Mouse (Mus musculus) embryo, embryonic 11.5 days (tissue): ENCODE data around the gene Tmem107.
A peak's percentile ranks its signal among the peaks of the same experiment; 100 is the strongest.

ENCODE experiments used
- DNase-seq: peaks from one replicate; pipeline ENCODE4 v3.0.0-alpha.2; 2012; ENCODE audit warnings: low read depth, low spot score

Tmem107 gene

DNA sequence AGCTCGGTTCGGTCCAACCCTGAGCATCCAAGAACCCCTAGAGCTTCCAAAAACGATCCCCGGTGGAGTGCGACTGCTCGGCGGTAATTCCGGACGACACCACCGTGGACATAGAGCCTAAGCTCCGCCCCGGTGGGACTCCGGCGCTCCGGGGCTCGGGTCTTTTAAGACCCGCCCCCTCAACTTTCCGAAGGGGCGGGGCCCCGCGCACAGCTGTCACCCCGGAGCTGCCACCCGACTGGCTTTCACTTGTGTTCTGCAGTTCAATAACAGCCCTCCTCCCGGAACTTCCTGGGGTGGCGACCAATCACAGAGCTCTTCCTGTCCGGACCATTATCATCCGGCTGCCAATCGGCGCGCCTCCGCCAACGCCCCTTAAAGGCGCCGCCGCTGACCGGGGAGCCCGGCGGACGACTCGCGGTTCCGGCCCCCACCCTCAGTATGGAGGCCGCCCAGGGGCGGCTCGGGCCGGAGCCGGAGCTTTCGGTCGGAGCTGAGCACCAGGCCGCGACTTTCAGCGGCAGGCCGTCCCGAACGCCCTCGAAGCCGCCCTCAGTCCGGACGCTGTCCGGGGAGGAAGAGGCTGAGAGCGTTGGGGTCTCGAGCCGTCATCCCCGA, 11.1 kb upstream of the Tmem107 start, which contains the start of gene Borcs6:
TSS of gene Borcs6 (plus strand) at position 361 of the 618 bp plus-strand sequence.
- DNase-seq, result peak; percentile 90

DNA sequence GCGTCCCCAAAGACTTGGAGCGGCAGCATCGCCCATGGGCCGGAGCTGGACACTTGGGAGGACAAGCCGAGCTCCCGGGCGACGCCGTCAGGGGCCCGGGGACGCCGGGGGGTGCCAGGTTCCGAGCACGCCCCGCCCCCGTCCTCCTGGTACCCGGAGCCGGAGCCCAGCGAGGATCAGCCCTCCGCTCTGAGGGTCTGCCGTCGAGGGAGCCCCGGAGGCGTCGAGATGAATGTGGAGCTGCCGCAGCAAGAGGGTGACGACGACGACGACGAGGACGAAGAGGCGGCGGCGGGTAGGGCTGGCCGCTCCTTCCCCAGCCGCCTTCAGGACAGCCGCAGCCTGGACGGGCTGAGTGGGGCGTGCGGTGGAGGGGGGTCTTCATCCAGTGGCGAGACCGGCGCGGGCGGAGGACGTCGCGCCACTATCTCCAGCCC, 10.6 kb upstream of the Tmem107 start:
- DNase-seq, result no peak

DNA sequence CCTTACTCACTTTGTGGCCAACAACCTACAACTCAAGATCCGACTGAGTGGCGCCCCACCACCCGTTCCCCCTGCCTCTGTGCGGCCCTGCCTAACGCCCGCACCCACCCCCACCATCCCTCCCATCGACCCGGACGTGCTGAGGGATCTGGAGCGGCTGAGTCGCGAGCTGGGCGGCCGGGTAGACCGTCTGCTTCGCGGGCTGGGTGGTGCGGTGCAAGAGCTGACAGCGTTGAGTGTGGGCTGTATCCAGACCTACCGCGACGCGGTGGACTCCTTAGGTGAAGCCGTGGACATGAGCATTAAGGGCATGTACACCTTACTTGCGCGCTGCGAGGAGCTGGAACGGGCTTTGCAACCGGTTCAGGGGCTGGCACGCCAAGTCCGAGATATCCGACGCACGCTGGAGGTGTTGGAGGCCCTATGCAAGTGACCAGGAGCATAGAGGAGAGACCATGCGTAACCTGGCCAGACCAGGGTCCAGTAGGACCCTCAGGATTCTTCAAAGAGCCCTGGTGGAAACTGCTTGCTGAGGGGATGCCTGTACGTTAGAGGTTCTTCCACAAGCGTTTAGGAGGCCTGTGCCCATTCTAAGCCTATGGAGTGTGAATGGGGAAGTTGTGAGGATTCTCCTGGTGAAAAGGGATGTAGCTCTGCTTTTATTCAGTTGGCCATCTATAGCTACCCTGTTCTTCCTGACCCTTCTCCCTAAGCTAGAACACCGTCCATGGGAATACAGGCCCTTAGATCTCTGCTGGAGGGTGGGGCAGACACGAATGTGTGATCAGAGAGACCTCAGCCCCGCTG, 10.0 kb upstream of the Tmem107 start:
- no peak for DNase-seq

GRCm38 (mm10) chr11:69061255-69061912, 9.2 kb upstream of the Tmem107 start:
- no peak for DNase-seq

- DNase-seq, result no peak
Measured at GRCm38 (mm10) chr11:69062194-69062760, 8.3 kb upstream of the Tmem107 start.

GRCm38 (mm10) chr11:69062761-69063224, 7.8 kb upstream of the Tmem107 start:
- peak; percentile 88 for DNase-seq

DNA sequence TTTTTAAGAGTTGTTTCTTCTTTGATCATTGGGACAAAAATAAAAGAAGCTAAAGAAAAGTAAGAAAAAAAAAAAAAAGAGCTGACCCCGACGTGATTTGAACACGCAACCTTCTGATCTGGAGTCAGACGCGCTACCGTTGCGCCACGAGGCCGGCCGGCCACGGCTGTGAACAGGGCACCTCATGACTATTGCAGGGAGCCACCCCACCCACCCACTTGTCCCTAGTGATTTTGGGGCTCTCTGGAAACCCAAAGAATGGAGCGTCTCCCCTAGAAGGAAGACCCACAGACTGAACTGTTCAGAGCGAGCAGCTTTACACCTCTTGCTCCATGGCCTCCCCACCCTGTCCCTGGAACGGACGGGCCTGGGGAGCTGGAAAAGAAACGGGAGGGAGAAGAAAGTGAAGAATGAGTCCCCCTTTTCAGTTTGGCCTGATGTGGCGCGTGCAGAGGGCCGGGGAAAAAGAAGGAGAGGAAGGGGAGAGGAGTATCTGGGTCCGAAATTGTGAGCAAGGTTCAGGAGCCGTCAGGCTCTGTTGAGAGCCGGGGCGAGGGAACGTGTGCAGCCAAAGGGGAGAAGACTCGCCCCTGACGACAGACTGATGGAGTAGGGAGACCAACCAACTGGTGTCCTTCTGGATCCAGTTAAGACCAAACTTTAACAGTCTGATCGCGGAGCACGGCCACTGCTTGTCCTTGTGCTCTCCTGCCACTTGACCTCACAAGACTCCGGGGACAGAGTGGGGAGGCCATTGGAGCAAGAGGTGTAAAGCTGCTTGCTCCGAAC, 7.0 kb upstream of the Tmem107 start:
- peak; percentile 74 for DNase-seq

DNA sequence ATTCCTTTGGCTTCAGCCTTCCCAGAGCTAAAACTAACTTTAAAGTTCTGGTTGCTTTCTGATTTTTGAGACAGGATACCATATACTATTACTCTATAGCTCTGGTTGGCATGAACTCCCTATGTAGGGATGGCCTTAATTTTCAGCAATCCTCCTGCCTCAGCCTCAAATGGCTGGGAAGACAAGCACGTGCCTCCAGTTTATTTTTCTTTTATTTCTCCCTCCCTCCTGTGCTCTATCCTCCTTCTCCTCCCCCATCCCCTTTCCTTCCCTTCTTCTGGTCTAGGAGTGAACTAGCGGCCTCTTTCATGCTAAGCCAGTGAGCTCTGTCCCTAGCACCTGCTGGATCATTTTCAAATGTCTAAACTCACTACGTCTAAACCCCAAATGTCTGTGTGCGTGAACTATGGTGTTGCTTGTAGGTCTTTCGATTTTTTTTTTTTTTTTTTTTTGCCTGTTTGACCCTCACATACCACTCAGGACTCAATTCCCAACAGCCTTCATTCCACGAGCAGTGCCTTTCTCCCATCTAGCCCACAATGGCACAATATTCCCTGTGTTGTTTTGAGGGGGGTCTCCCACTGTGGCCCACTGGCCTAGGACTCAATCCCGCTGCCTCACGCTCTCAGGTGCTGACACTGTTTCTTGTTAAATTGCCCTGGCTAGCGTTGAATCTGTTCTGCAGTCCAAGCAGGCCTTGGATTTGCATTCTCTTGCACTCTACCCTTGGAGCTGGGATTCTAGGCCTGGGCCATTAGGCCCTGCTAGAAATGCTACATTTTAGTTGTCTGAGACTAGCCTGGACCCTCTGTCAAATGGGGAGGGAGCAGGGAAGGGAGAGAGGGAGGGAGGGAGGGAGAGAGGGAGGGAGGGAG, 6.1 kb upstream of the Tmem107 start:
- DNase-seq, result no peak

GRCm38 (mm10) chr11:69065394-69065925, 5.1 kb upstream of the Tmem107 start:
- no peak for DNase-seq

- DNase-seq, result no peak
Measured at GRCm38 (mm10) chr11:69066163-69066861, 4.3 kb upstream of the Tmem107 start.

DNA sequence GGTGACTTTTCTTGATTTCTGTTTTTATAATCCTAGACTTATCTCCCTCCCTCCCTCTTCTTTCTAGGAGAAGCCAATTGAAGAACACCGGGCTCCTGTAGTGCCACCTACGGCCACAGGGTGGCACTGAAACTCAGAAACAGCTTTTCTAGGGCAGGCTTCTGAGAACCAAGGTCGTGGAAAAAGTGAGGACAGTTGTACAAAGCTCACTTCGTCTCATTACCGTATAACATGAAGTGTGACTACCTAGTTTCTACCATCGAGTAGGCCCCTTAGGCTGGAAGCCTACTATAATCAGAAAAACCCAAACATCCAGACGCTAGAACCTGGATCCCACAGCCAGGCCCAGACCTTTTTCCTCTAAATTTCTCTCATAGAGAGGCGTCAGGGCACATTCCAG, 3.6 kb upstream of the Tmem107 start:
- peak; percentile 84 for DNase-seq

GRCm38 (mm10) chr11:69067601-69068000, 3.0 kb upstream of the Tmem107 start:
- no peak for DNase-seq

DNA sequence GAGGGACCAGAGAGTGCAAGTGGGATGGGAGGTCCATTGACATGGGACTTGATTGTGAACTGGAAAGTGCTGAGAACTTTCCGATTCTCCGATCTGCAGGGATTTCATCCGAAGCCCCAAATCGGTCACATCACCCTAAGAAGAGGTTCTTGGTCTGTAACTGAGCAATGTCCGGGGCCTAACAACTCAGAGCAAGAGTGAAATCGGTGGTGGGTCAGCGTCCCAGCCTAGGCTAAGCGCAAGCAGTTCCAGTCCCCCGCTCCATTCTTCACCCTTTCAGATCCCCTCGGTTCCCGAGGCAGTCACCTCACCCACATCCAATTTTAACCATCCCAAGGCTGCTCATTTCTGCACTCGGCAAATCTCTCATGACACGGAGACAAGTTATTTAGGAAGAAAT, 513 bp upstream of the Tmem107 start:
- no peak for DNase-seq

DNA sequence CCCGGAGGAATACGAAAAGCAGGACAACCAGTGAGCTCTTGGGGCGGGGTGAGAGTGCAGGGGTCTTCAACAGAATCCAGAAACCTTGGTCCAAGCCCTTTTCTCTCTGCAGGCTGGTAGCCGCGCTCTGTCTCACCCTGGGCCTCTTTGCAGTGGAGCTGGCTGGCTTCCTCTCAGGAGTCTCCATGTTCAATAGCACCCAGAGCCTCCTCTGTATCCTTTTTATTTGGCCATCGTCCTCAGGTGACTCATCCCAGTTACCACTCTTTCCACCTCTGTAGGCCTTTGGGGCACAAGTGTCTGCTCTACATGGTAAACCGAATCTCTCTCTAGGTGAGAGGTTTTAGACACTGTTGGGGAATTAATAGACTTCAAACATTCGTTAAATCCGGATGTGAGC, 656 bp downstream of the Tmem107 start:
- DNase-seq, result no peak

DNA sequence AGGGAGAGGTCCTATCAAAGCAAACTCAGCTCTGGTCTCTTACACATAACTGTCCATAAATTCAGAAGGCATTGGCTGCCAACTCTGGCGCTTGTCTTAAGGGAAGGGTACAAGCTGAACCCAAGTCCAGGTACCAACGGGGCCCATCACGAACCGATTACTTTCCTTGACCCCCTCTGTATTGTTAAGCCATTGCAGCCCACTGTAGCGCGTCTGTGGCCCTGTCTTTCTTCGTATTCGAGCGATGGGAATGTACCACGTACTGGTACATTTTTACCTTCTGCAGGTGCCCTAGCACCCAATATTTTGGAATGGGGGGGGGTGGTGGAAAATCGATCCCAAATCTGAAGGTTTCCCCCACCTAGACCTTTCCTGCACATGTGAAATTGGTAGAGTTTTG, 1.6 kb downstream of the Tmem107 start:
- DNase-seq, result no peak

- no peak for DNase-seq
Measured at GRCm38 (mm10) chr11:69072666-69073064, 2.1 kb downstream of the Tmem107 start.

DNA sequence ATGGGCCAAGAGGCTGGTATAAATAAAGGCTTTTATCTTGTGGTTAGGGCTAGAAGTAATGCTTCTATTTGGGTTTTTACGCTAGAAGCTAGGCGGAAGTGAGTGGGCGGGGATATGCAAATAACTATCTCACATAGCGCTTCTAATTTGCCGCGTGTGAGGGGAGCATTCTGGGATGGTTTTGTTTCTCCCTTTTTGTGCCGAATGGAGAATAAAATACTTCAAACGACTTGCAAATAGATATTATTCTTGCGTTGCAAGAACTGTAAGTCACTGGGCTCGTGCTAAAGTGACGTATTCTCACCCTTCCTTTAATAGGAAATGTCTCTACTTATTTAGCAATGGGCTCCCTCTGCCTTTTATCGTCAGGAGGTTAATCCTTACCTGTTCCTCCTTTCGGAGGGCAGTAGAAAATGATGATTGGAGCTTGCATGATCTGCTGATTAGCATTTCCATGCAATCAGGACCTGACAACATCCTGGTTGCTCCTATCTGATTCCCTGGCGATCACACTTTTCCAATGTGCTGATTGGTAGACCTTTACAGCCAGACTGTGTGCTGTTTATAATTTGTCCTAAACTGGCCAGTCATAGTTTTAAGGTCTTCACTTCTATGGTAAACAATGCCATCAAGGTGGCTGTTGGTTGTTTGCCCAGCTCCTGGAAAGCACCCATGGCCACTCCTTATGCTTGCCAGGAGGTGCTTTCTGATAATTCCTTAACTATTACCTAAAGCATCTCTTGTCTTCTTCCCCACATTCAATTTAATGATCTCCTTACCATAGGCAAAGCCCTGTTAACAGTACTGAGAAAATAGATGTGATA, 2.7 kb downstream of the Tmem107 start:
- peak; percentile 82 for DNase-seq

- no peak for DNase-seq
Measured at GRCm38 (mm10) chr11:69073951-69074775, 3.6 kb downstream of the Tmem107 start.
